Mouse (Mus musculus) ES-Bruce4 (cell line): ENCODE measurements at regions not wholly inside any gene's neighbourhood (a gene's known extent, or its start where the extent isn't known, plus 50 kb on each side); places are given as distances from the start of the nearest gene placed in this dataset.

ENCODE experiments used
- CTCF ChIP-seq: IDR thresholded peaks from one replicate; pipeline ENCODE4 v1.8.1; 2011; ENCODE audit warnings: low read depth, low read length
- POLR2A ChIP-seq: IDR thresholded peaks from one replicate; pipeline ENCODE4 v1.8.1; 2011; ENCODE audit warnings: low read length; ENCODE audit not compliant: insufficient read depth

GRCm38 (mm10) chr1:43273236-43273868 lies 76.6 kb upstream of the Fhl2 start:
- no peak for TF ChIP-seq POLR2A
- no peak for TF ChIP-seq CTCF
